Mouse (Mus musculus) neutrophil, adult 59 days (primary cell): ENCODE measurements around the gene Setx. TPM values are rescaled to one million over a fixed set of nuclear protein-coding genes. Genes with fewer than 3 reads are reported as not detected.

Experiments
- total RNA-seq, 2 experiments: library from RNA; stranded (reverse); gene quantifications; 1 replicate in 1 of 2; 2 replicates in 1 of 2; pipeline ENCODE4 v1.2.4; 2023

Gene Setx
- total RNA-seq: 10 to 100 TPM; 34.4 to 35.7 TPM

GRCm38 (mm10) chr2:29123907-29124569 is at the start of gene Setx:
Gene Setx, plus strand, starts transcription at chr2:29124181.

Other genes starting within 250 kb of the Setx start
- not detected for gene Barhl1, start 207.5 kb upstream of the Setx start, total RNA-seq
- not detected for gene Cfap77, start 69.1 kb upstream of the Setx start, total RNA-seq
- gene Ttf1, start 63.9 kb upstream of the Setx start, total RNA-seq: 10 to 100 TPM; 14.3 to 16.6 TPM
- gene Ntng2, start 128.8 kb downstream of the Setx start, total RNA-seq: 100 to 1,000 TPM; 125 to 138 TPM
- gene Med27, start 222.6 kb downstream of the Setx start, total RNA-seq: 10 to 100 TPM; 17.0 to 22.1 TPM